Mouse (Mus musculus) Patski (cell line): ENCODE results near the gene Ankrd23. TPM values are rescaled to one million over a fixed set of nuclear protein-coding genes. Genes with fewer than 3 reads are reported as not detected.
A peak's percentile ranks its signal among the peaks of the same experiment; 100 is the strongest.

Source experiments
- ATAC-seq: fragments of 100-300 bp; one replicate; pipeline ENCODE4 v1.8.0; 2021
- CTCF ChIA-PET: fragments of 350-600 bp; sonication (Branson Sonifier 250); formaldehyde crosslinking; loops from one replicate; lab custom pipeline; 2022; ENCODE audit warnings: inconsistent platforms; lab: Charles Lee
- POLR2A ChIA-PET: fragments of 350-600 bp; sonication (Branson Sonifier 250); formaldehyde crosslinking; loops from one replicate; lab custom pipeline; 2022; ENCODE audit warnings: antibody characterized with exemption, inconsistent platforms; lab: Charles Lee
- DNase-seq: peaks from one replicate; pipeline ENCODE4 v3.0.0-alpha.2; 2011; ENCODE audit warnings: low read depth, low spot score
- H3K27me3 ChIP-seq: fragments of 371-371 bp; one replicate; pipeline ENCODE4 v1.5.1; 2021
- CTCF ChIP-seq: fragments of 100-300 bp; IDR thresholded peaks from one replicate; pipeline ENCODE4 v1.5.1; 2021
- in situ Hi-C: fragments of 300-500 bp; cut with MboI; formaldehyde crosslinking; loops from 3 replicates; pipeline ENCODE4 v1.11.1; 2018; ENCODE audit warnings: low pct_unique_long_range_greater_than_20kb, mixed read lengths
- polyA plus RNA-seq: library from polyadenylated mRNA; unstranded; gene quantifications from one replicate; pipeline ENCODE4 v1.2.3, GENCODE M21; 2021

Ankrd23 gene
- polyA plus RNA-seq, 1 experiment from 2014 or later, result 8.2 TPM

GRCm38 (mm10) chr1:36545845-36546600, 9.3 kb upstream of the Ankrd23 start:
- in situ Hi-C loops, result no loop called here
- ChIA-PET CTCF (interaction anchor here (0.9 to 2.8 kb wide), 11 partner anchors 11 to 198 kb away, joined by 3 to 15 read pairs (median 5); partner anchors contain the start of gene Cox5b), POLR2A (interaction anchor here (1.0 to 1.5 kb wide), 4 partner anchors 11 to 88 kb away, joined by 3 to 4 read pairs (median 3); no protein-coding TSS in a partner anchor)
- DNase-seq (no peak), ATAC-seq (no peak)
- H3K27me3 ChIP-seq, result no peaks in the 10 kb centered on the region
- no peak for TF ChIP-seq CTCF

GRCm38 (mm10) chr1:36545382-36545781, 8.7 kb upstream of the Ankrd23 start:
- no peaks in the 10 kb centered on the region for H3K27me3 ChIP-seq
- DNase-seq (no peak), ATAC-seq (no peak)
- no peak for TF ChIP-seq CTCF
- ChIA-PET CTCF (interaction anchor here (1.1 to 2.8 kb wide), 2 partner anchors 12 to 142 kb away, joined by 3 to 15 read pairs; no protein-coding TSS in a partner anchor), POLR2A (no interaction called here)
- in situ Hi-C loops, result no loop called here

GRCm38 (mm10) chr1:36542925-36543324, 6.2 kb upstream of the Ankrd23 start:
- in situ Hi-C loops, result no loop called here
- CTCF ChIA-PET, result interaction anchor here (0.9 to 1.5 kb wide), 2 partner anchors 13 to 141 kb away, joined by 3 to 4 read pairs; no protein-coding TSS in a partner anchor
- TF ChIP-seq CTCF, result no peak
- ATAC-seq, result no peak
- no peak for DNase-seq
- no peaks in the 10 kb centered on the region for H3K27me3 ChIP-seq
- POLR2A ChIA-PET, result no interaction called here

GRCm38 (mm10) chr1:36541844-36542243, 5.2 kb upstream of the Ankrd23 start:
- DNase-seq (no peak), ATAC-seq (no peak)
- no peaks in the 10 kb centered on the region for H3K27me3 ChIP-seq
- CTCF ChIA-PET, result interaction anchor here (1.5 kb wide), 1 partner anchor 142 kb away, joined by 3 read pairs; no protein-coding TSS in a partner anchor
- POLR2A ChIA-PET, result no interaction called here
- TF ChIP-seq CTCF, result no peak
- in situ Hi-C loops, result no loop called here

GRCm38 (mm10) chr1:36540807-36541206, 4.1 kb upstream of the Ankrd23 start:
- in situ Hi-C loops, result no loop called here
- POLR2A ChIA-PET, result no interaction called here
- TF ChIP-seq CTCF, result no peak
- DNase-seq, result no peak
- no peak for ATAC-seq
- H3K27me3 ChIP-seq, result no peaks in the 10 kb centered on the region
- CTCF ChIA-PET, result no interaction called here

- DNase-seq (no peak), ATAC-seq (no peak)
- no peak for TF ChIP-seq CTCF
- in situ Hi-C loops, result no loop called here
- CTCF ChIA-PET, result no interaction called here
- no peaks in the 10 kb centered on the region for H3K27me3 ChIP-seq
- POLR2A ChIA-PET, result no interaction called here
Measured at GRCm38 (mm10) chr1:36540132-36540531, 3.4 kb upstream of the Ankrd23 start.

GRCm38 (mm10) chr1:36539186-36539585, 2.5 kb upstream of the Ankrd23 start, which contains the start of gene Gm42417:
Gm42417 (minus strand) TSS chr1:36539429.
- TF ChIP-seq CTCF, result no peak
- in situ Hi-C loops, result no loop called here
- no peaks in the 10 kb centered on the region for H3K27me3 ChIP-seq
- ATAC-seq (no peak), DNase-seq (no peak)
- POLR2A ChIA-PET, result no interaction called here
- CTCF ChIA-PET, result interaction anchor here (1.2 kb wide), 1 partner anchor 8 kb away, joined by 4 read pairs; the partner anchor contains the start of gene Ankrd39

- ATAC-seq (no peak), DNase-seq (no peak)
- in situ Hi-C loops, result no loop called here
- POLR2A ChIA-PET, result no interaction called here
- CTCF ChIA-PET, result interaction anchor here (1.2 kb wide), 1 partner anchor 8 kb away, joined by 4 read pairs; the partner anchor contains the start of gene Ankrd39
- no peak for TF ChIP-seq CTCF
- no peaks in the 10 kb centered on the region for H3K27me3 ChIP-seq
Measured at GRCm38 (mm10) chr1:36538727-36539126, 2.0 kb upstream of the Ankrd23 start.

- POLR2A ChIA-PET, result no interaction called here
- DNase-seq (no peak), ATAC-seq (no peak)
- in situ Hi-C loops, result no loop called here
- TF ChIP-seq CTCF, result no peak
- CTCF ChIA-PET, result no interaction called here
- H3K27me3 ChIP-seq, result no peaks in the 10 kb centered on the region
Measured at GRCm38 (mm10) chr1:36536397-36536728, 320 bp downstream of the Ankrd23 start.

- in situ Hi-C loops, result no loop called here
- CTCF ChIA-PET, result interaction anchor here (0.9 to 1.1 kb wide), 2 partner anchors 10 to 12 kb away, joined by 3 read pairs; partner anchors contain the start of gene Ankrd39
- H3K27me3 ChIP-seq, result no peaks in the 10 kb centered on the region
- TF ChIP-seq CTCF, result no peak
- ATAC-seq, result peak; percentile 29
- no peak for DNase-seq
- POLR2A ChIA-PET, result no interaction called here
Measured at GRCm38 (mm10) chr1:36535477-36536396, 946 bp downstream of the Ankrd23 start.
